21 mouse cellular contexts compared by ENCODE assay signal in genomic region chr19:29278944-29279587, GRCm38 (mm10). TPM values are rescaled to one million over a fixed set of nuclear protein-coding genes. Genes with fewer than 3 reads are reported as not detected.
"Had no signal": no experiment of that assay in that cellular context is flagged by ENCODE, and none has a peak within 500 bp of the region (broad histone marks: within the 10 kb centered on the region; RNA-seq: fewer than 3 reads in every experiment).

No protein-coding gene starts in this region.

- H3K4me1 ChIP-seq: lung, embryonic 15.5 days; midbrain, embryonic 13.5 days; midbrain, embryonic 15.5 days; neural tube, embryonic 12.5 days had no signal

- H3K9ac ChIP-seq: lung, embryonic 15.5 days; midbrain, embryonic 13.5 days; midbrain, embryonic 15.5 days; neural tube, embryonic 12.5 days had no signal

- H3K4me2 ChIP-seq: lung, embryonic 15.5 days; midbrain, embryonic 11.5 days; midbrain, embryonic 13.5 days; midbrain, embryonic 15.5 days; neural tube, embryonic 12.5 days had no signal

- H3K27me3 ChIP-seq: lung, embryonic 15.5 days; megakaryocyte, embryonic 14.5 days; midbrain, embryonic 13.5 days; midbrain, embryonic 15.5 days; neural tube, embryonic 12.5 days had no signal

- DNase-seq: lung, adult 2 months; lung, postnatal 14 days; lung, postnatal 36 days; right cerebral cortex, postnatal 14 days; spleen, adult 18-20 months; thymus, adult 18-20 months; thymus, postnatal 14 days; thymus, postnatal 36 days had no signal

- H3K27ac ChIP-seq: lung, embryonic 15.5 days; macrophage; midbrain, embryonic 13.5 days; midbrain, embryonic 15.5 days; neural tube, embryonic 12.5 days had no signal

- H3K4me3 ChIP-seq: lung, embryonic 15.5 days; megakaryocyte, embryonic 14.5 days; midbrain, embryonic 13.5 days; midbrain, embryonic 15.5 days; neural tube, embryonic 12.5 days had no signal

- ATAC-seq: lung, postnatal 0 days; midbrain, embryonic 13.5 days; midbrain, embryonic 15.5 days had no signal

- H3K9me3 ChIP-seq: lung, embryonic 15.5 days; megakaryocyte, embryonic 14.5 days; midbrain, embryonic 13.5 days; midbrain, embryonic 15.5 days; neural tube, embryonic 12.5 days had no signal

RNA-seq across cellular contexts. Expression of gene Insl6, which starts 46.1 kb away (rescaled TPM):
- total RNA-seq: midbrain, postnatal 0 days had no signal

RNA-seq across cellular contexts. Expression of gene Rln1, which starts 55.4 kb away (rescaled TPM):
- total RNA-seq: megakaryocyte progenitor cell, adult 5-6 weeks; monocyte, adult 5-6 weeks; neutrophil, adult 5-6 weeks had no signal
- polyA plus RNA-seq: lung, adult 2 months; lung, embryonic 15.5 days; macrophage; stomach, embryonic 14.5 days had no signal
